Mouse (Mus musculus) midbrain, postnatal 0 days (tissue): ENCODE data around the gene Lhpp. TPM values are rescaled to one million over a fixed set of nuclear protein-coding genes. Genes with fewer than 3 reads are reported as not detected.

Experiments
- ATAC-seq: fragments of 200-750 bp; cut with Nextera tagmentation; 2 replicates; pipeline ENCODE4 v1.8.0; 2017; ENCODE audit warnings: moderate number of reproducible peaks, mild to moderate bottlenecking, moderate TSS enrichment, moderate library complexity; ENCODE audit not compliant: low FRiP score
- DNase-seq: peaks from one replicate; pipeline ENCODE4 v3.0.0-alpha.2; 2015; ENCODE audit warnings: low spot score
- H3K27ac ChIP-seq: fragments of 300-500 bp; sonication (generic); 2 replicates; pipeline ENCODE4 v1.5.1; 2014; ENCODE audit warnings: low read depth, mild to moderate bottlenecking, low read length, mixed read lengths
- H3K27me3 ChIP-seq: fragments of 300-500 bp; sonication (generic); 2 replicates; pipeline ENCODE4 v1.6.1; 2014; ENCODE audit warnings: low read length, control low read depth, mixed read lengths; ENCODE audit not compliant: insufficient read depth
- H3K36me3 ChIP-seq: fragments of 300-500 bp; sonication (generic); 2 replicates; pipeline ENCODE4 v1.6.1; 2014; ENCODE audit warnings: low read length, control low read depth, mixed read lengths; ENCODE audit not compliant: insufficient read depth
- H3K4me1 ChIP-seq: fragments of 300-500 bp; sonication (generic); 2 replicates; pipeline ENCODE4 v1.6.1; 2014; ENCODE audit warnings: mild to moderate bottlenecking, control low read depth, antibody characterized with exemption, low read length, mixed read lengths; ENCODE audit not compliant: insufficient read depth
- H3K4me2 ChIP-seq: fragments of 300-500 bp; sonication (generic); 2 replicates; pipeline ENCODE4 v1.6.1; 2014; ENCODE audit warnings: low read depth, mild to moderate bottlenecking, low read length, mixed read lengths; ENCODE audit not compliant: poor library complexity, severe bottlenecking
- H3K4me3 ChIP-seq: fragments of 300-500 bp; sonication (generic); 2 replicates; pipeline ENCODE4 v1.5.1; 2014; ENCODE audit warnings: low read depth, mild to moderate bottlenecking, low read length, moderate library complexity
- H3K9ac ChIP-seq: fragments of 300-500 bp; sonication (generic); replicated peaks from 2 replicates; pipeline ENCODE4 v1.6.1; 2014; ENCODE audit warnings: mild to moderate bottlenecking, low read length, moderate library complexity, mixed read lengths; ENCODE audit not compliant: poor library complexity, severe bottlenecking
- H3K9me3 ChIP-seq: fragments of 300-500 bp; sonication (generic); 2 replicates; pipeline ENCODE4 v1.6.1; 2016; ENCODE audit warnings: low read length, control low read depth
- CTCF ChIP-seq: IDR thresholded peaks from 2 replicates; pipeline ENCODE4 v1.5.1; 2016; ENCODE audit warnings: antibody characterized with exemption, mild to moderate bottlenecking
- WGBS: fragments of 180-500 bp; shearing (Covaris S2); extraction: QIAGEN DNeasy Blood & Tissue Kit; methylation state at CpG from one replicate; pipeline ENCODE4 v1.1.7; 2014; 5-methylcytosine and 5-hydroxymethylcytosine counted together
- polyA plus RNA-seq: library from polyadenylated mRNA; unstranded; fragments of >200 nt; fragmentation: Nextera tagmentation; extraction: Ambion mirVana; gene quantifications from 2 replicates; pipeline ENCODE4 v1.2.1, GENCODE M21; 2015
- total RNA-seq: library from RNA; depleted of rRNA; stranded (reverse); fragments of >200 nt; gene quantifications from 2 replicates; pipeline ENCODE4 v1.2.3, GENCODE M21; 2014

Gene Lhpp
- total and polyA plus RNA-seq, 2 experiments from 2014 or later, result 36.2 to 59.2 TPM

GRCm38 (mm10) chr7:132682336-132682735 lies 71.9 kb downstream of the Lhpp start:
- H3K36me3 ChIP-seq, result no peaks in the 10 kb centered on the region
- ATAC-seq (no peak), DNase-seq (no peak)
- no peak for TF ChIP-seq CTCF
- H3K4me2 ChIP-seq, result no peak overlapping the region
- H3K4me3 ChIP-seq, result no peak overlapping the region
- H3K9ac ChIP-seq, result no peak overlapping the region
- no peak overlapping the region for H3K27ac ChIP-seq
- no peaks in the 10 kb centered on the region for H3K9me3 ChIP-seq
- no peaks in the 10 kb centered on the region for H3K4me1 ChIP-seq
- 85% methylated on average over 3 of the region's 3 CpGs for WGBS
- no peaks in the 10 kb centered on the region for H3K27me3 ChIP-seq

- no peak for TF ChIP-seq CTCF
- Histone ChIP-seq H3K9me3 (no peaks in the 10 kb centered on the region), H3K4me3 (no peak overlapping the region), H3K9ac (no peak overlapping the region), H3K27me3 (no peaks in the 10 kb centered on the region), H3K4me1 (no peaks in the 10 kb centered on the region), H3K4me2 (no peak overlapping the region), H3K36me3 (no peaks in the 10 kb centered on the region), H3K27ac (no peak overlapping the region)
- DNase-seq (peak; percentile 30), ATAC-seq (no peak)
- WGBS, result 90% methylated on average over 3 of the region's 3 CpGs
Observed at GRCm38 (mm10) chr7:132682901-132683300, 72.5 kb downstream of the Lhpp start.

GRCm38 (mm10) chr7:132683923-132684322 lies 73.5 kb downstream of the Lhpp start:
- no peak overlapping the region for H3K27ac ChIP-seq
- H3K4me3 ChIP-seq, result no peak overlapping the region
- H3K4me1 ChIP-seq, result no peaks in the 10 kb centered on the region; the same call in 1 of the 2 replicates
- H3K9me3 ChIP-seq, result no peaks in the 10 kb centered on the region
- TF ChIP-seq CTCF, result no peak
- no peak for ATAC-seq
- H3K9ac ChIP-seq, result no peak overlapping the region
- no peaks in the 10 kb centered on the region for H3K36me3 ChIP-seq
- 90% methylated on average over 4 of the region's 4 CpGs for WGBS
- H3K27me3 ChIP-seq, result no peaks in the 10 kb centered on the region
- DNase-seq, result no peak
- no peak overlapping the region for H3K4me2 ChIP-seq

GRCm38 (mm10) chr7:132686515-132686914 lies 76.1 kb downstream of the Lhpp start:
- no peak for ATAC-seq
- Histone ChIP-seq H3K9ac (no peak overlapping the region), H3K4me1 (no peaks in the 10 kb centered on the region; the same call in 1 of the 2 replicates), H3K4me3 (no peak overlapping the region), H3K36me3 (no peaks in the 10 kb centered on the region), H3K27ac (no peak overlapping the region), H3K27me3 (no peaks in the 10 kb centered on the region), H3K9me3 (no peaks in the 10 kb centered on the region), H3K4me2 (no peak overlapping the region)
- no peak for TF ChIP-seq CTCF
- DNase-seq, result no peak
- WGBS, result 92% methylated on average over 3 of the region's 3 CpGs

- WGBS, result 70% methylated on average over 2 of the region's 2 CpGs
- no peaks in the 10 kb centered on the region for H3K36me3 ChIP-seq
Observed at GRCm38 (mm10) chr7:132687897-132688296, 77.5 kb downstream of the Lhpp start.

GRCm38 (mm10) chr7:132688721-132689120 lies 78.3 kb downstream of the Lhpp start:
- peak; percentile 74 for DNase-seq
- Histone ChIP-seq H3K27ac (no peak overlapping the region), H3K27me3 (no peaks in the 10 kb centered on the region), H3K9ac (no peak overlapping the region), H3K4me3 (no peak overlapping the region), H3K4me1 (no peaks in the 10 kb centered on the region; the same call in 1 of the 2 replicates), H3K36me3 (no peaks in the 10 kb centered on the region), H3K4me2 (no peak overlapping the region), H3K9me3 (no peaks in the 10 kb centered on the region)
- ATAC-seq, result 0 out of 2 replicates have a peak, but pooled peaks have one; percentile 41
- TF ChIP-seq CTCF, result no peak
- 55% methylated on average over 5 of the region's 5 CpGs for WGBS

More at GRCm38 (mm10) chr7:132687897-132688296, 77.5 kb downstream of the Lhpp start:
- H3K27ac ChIP-seq, result no peak overlapping the region
- no peak overlapping the region for H3K4me2 ChIP-seq
- ATAC-seq (no peak), DNase-seq (no peak)
- H3K4me1 ChIP-seq, result no peaks in the 10 kb centered on the region; the same call in 1 of the 2 replicates
- no peak overlapping the region for H3K4me3 ChIP-seq
- no peaks in the 10 kb centered on the region for H3K9me3 ChIP-seq
- no peak overlapping the region for H3K9ac ChIP-seq
- H3K27me3 ChIP-seq, result no peaks in the 10 kb centered on the region
- TF ChIP-seq CTCF, result no peak
